Mouse (Mus musculus) lung, embryonic 14.5 days (tissue): ENCODE data around the gene Tanc1. TPM values are rescaled to one million over a fixed set of nuclear protein-coding genes. Genes with fewer than 3 reads are reported as not detected.
A peak's percentile ranks its signal among the peaks of the same experiment; 100 is the strongest.

ENCODE experiments used
- ATAC-seq: fragments of 200-750 bp; cut with Nextera tagmentation; 2 replicates; pipeline ENCODE4 v1.8.0; 2017; ENCODE audit warnings: mild to moderate bottlenecking, moderate TSS enrichment, moderate library complexity; ENCODE audit not compliant: insufficient read depth
- DNase-seq: peaks from one replicate; pipeline ENCODE4 v3.0.0-alpha.2; 2015
- H3K27ac ChIP-seq: fragments of 300-500 bp; sonication (generic); 2 replicates; pipeline ENCODE4 v1.5.1; 2014; ENCODE audit warnings: low read depth, mild to moderate bottlenecking, moderate library complexity
- H3K27me3 ChIP-seq: fragments of 300-500 bp; sonication (generic); 2 replicates; pipeline ENCODE4 v1.6.1; 2014; ENCODE audit warnings: low read length, control low read depth; ENCODE audit not compliant: insufficient read depth
- H3K36me3 ChIP-seq: fragments of 300-500 bp; sonication (generic); 2 replicates; pipeline ENCODE4 v1.6.1; 2014; ENCODE audit warnings: control low read depth; ENCODE audit not compliant: insufficient read depth
- H3K4me1 ChIP-seq: fragments of 300-500 bp; sonication (generic); 2 replicates; pipeline ENCODE4 v1.6.1; 2014; ENCODE audit warnings: antibody characterized with exemption, control low read depth; ENCODE audit not compliant: insufficient read depth
- H3K4me2 ChIP-seq: fragments of 300-500 bp; sonication (generic); 2 replicates; pipeline ENCODE4 v1.6.1; 2014; ENCODE audit warnings: mild to moderate bottlenecking
- H3K4me3 ChIP-seq: fragments of 300-500 bp; sonication (generic); 2 replicates; pipeline ENCODE4 v1.5.1; 2014; ENCODE audit warnings: low read depth, low read length
- H3K9ac ChIP-seq: fragments of 300-500 bp; sonication (generic); 2 replicates; pipeline ENCODE4 v1.6.1; 2014
- H3K9me3 ChIP-seq: fragments of 300-500 bp; sonication (generic); 2 replicates; pipeline ENCODE4 v1.6.1; 2016; ENCODE audit warnings: low read depth, low read length, control low read depth
- CTCF ChIP-seq: IDR thresholded peaks from 2 replicates; pipeline ENCODE4 v1.5.1; 2016; ENCODE audit warnings: antibody characterized with exemption, low read depth
- WGBS: fragments of 180-500 bp; shearing (Covaris S2); extraction: QIAGEN DNeasy Blood & Tissue Kit; methylation state at CpG from one replicate; pipeline ENCODE4 v1.1.7; 2014; 5-methylcytosine and 5-hydroxymethylcytosine counted together
- polyA plus RNA-seq: library from polyadenylated mRNA; unstranded; fragments of >200 nt; fragmentation: Nextera tagmentation; extraction: Ambion mirVana; gene quantifications from 2 replicates; pipeline ENCODE4 v1.2.1, GENCODE M21; 2014

Gene Tanc1
- polyA plus RNA-seq, 1 experiment from 2014 or later, result 31.0 TPM

DNA sequence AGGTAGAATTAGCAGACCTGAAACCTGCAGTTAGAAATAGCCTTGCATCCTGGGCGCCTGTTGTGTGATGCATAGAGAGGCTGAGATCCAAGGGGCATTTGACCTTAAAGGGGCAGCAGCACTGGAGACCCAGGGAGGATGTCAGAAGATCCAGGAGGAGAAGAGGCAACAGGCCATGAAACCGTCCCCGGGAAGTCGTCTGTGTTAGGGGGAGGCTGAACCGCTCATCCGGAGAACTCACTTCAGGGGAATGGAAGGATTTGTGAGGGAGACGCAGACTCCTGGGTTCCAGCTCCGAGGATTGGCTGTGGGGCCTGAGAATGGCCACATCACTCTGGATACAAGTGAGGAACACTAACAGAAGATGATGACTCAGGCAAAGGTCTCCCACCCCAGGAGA, 60.8 kb downstream of the Tanc1 start:
- 70% methylated on average over 8 of the region's 8 CpGs for WGBS
- Histone ChIP-seq H3K4me1 (peaks cover 20% of the 10 kb centered on the region), H3K4me3 (no peak overlapping the region), H3K36me3 (no peaks in the 10 kb centered on the region), H3K9ac (no peak overlapping the region), H3K9me3 (no peaks in the 10 kb centered on the region), H3K27ac (no peak overlapping the region), H3K4me2 (no peak overlapping the region), H3K27me3 (no peaks in the 10 kb centered on the region)
- DNase-seq, result no peak
- no peak for TF ChIP-seq CTCF
- no peak for ATAC-seq

DNA sequence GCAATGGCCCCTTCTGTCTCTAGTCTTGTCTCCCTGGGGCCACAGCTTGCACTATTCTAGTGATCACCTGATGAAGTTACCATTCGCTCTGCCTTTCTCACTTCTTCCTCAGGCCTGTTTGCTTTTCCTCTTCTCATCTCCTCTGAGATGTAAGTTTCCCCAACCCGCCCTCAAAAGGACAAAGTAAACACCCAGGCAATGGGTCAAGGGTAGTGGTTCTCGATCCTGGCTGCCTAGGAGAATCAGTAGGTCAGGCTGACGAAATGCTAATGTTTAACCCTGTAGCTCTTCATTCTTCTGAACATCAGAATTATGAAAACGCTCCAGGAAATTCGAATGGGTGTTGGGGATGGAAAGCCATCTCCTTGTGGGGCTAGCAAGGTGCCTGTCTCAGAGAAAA, 61.5 kb downstream of the Tanc1 start:
- no peak overlapping the region for H3K9ac ChIP-seq
- no peak for TF ChIP-seq CTCF
- no peak for ATAC-seq
- H3K4me3 ChIP-seq, result no peak overlapping the region
- no peak overlapping the region for H3K4me2 ChIP-seq
- no peaks in the 10 kb centered on the region for H3K27me3 ChIP-seq
- no peak overlapping the region for H3K27ac ChIP-seq
- no peak for DNase-seq
- WGBS, result 52% methylated on average over 6 of the region's 6 CpGs
- H3K4me1 ChIP-seq, result peaks cover 20% of the 10 kb centered on the region
- no peaks in the 10 kb centered on the region for H3K9me3 ChIP-seq
- no peaks in the 10 kb centered on the region for H3K36me3 ChIP-seq

DNA sequence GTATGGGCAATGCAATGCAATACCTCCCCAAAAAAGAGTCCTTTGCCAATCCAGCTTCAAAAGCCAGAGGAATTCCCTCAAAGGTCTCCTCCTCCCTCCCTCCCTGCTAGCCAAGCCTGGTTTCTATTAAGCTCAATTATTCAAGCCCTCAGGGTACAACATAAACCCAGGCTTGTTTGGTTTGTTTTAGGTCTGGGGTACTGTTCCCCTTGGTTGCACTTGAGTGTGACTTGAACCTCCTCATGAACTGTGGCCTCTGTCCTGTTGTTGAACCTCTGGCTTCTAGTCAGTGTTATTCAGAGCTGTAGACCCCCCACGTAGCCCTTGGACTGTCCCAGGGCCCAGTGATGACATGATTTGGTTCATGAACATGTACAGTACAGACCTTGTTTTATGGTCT, 62.0 kb downstream of the Tanc1 start:
- no peak overlapping the region for H3K27ac ChIP-seq
- peak; percentile 39; the same call in 1 of the 2 replicates for ATAC-seq
- WGBS, result 41% methylated on average over 1 of the region's 1 CpGs

DNA sequence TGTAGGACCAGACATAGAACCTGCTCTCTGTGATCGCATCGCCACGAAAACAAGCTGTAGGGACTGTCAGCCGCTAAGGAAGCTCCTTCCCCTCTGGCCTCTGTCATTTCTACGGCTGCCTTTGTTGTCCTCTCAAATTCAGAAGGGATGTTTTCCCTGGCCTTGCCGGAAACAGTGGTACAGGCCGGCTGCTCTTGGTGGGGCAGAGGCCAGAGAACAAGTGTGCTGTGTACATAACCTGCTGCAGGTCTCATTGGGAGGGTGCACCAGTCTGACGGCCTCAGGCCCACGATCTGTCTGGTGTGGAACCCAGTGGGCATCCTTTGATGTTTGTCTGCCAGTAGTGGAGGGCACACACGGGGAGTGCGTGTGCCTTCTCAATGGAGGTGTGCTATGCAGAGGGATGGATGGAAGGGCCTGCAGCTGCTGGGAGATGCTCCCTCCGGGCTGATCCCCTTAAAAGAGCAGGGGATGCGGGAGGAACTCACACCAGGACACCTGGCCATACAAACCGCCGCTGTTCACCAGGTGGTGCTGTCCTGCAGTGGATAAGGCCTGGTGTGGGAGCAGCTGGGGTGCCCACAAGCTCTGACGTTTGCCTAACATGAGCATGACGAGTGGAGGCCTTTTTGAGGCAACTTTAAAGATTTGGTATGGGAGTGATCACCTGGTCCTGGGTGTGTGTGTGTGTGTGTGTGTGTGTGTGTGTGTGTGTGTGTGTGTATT, 63.6 kb downstream of the Tanc1 start:
- DNase-seq, result no peak
- H3K9me3 ChIP-seq, result no peaks in the 10 kb centered on the region
- no peaks in the 10 kb centered on the region for H3K27me3 ChIP-seq
- H3K27ac ChIP-seq, result no peak overlapping the region
- no peak overlapping the region for H3K4me2 ChIP-seq
- no peaks in the 10 kb centered on the region for H3K36me3 ChIP-seq
- peak; percentile 56 for TF ChIP-seq CTCF
- no peak overlapping the region for H3K9ac ChIP-seq
- no peak for ATAC-seq
- 39% methylated on average over 17 of the region's 17 CpGs for WGBS
- peaks cover 25% of the 10 kb centered on the region for H3K4me1 ChIP-seq
- no peak overlapping the region for H3K4me3 ChIP-seq

More for the DNA sequence above, 62.0 kb downstream of the Tanc1 start:
- Histone ChIP-seq H3K4me3 (no peak overlapping the region), H3K9ac (no peak overlapping the region), H3K4me1 (peaks cover 22% of the 10 kb centered on the region), H3K27me3 (no peaks in the 10 kb centered on the region), H3K36me3 (no peaks in the 10 kb centered on the region), H3K4me2 (no peak overlapping the region), H3K9me3 (no peaks in the 10 kb centered on the region)
- TF ChIP-seq CTCF, result no peak
- no peak for DNase-seq

DNA sequence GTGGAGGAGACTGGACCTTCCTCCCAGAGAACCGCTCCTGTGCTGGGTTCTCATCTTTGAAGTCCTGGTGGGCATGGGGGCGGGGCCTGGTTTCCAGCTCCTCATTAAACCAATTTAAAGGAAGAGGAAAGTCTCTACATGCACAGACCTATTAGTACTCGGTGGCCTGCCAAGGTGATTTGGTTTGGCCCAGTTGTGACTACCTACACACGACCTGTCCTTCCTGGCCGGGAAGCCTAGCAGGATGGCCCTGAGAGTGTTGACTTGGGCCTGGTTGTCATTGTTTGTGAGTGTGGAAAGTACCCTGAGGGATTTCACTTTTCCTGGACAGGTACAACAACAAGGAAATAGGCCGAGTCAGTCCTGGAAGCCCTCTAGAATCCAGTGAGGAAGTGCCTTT, 64.2 kb downstream of the Tanc1 start:
- ATAC-seq (no peak), DNase-seq (no peak)
- no peaks in the 10 kb centered on the region for H3K27me3 ChIP-seq
- H3K27ac ChIP-seq, result no peak overlapping the region
- H3K4me3 ChIP-seq, result no peak overlapping the region
- 66% methylated on average over 6 of the region's 6 CpGs for WGBS
- H3K36me3 ChIP-seq, result no peaks in the 10 kb centered on the region
- no peak overlapping the region for H3K9ac ChIP-seq
- H3K4me2 ChIP-seq, result no peak overlapping the region
- H3K9me3 ChIP-seq, result no peaks in the 10 kb centered on the region
- H3K4me1 ChIP-seq, result peaks cover 22% of the 10 kb centered on the region
- no peak for TF ChIP-seq CTCF

DNA sequence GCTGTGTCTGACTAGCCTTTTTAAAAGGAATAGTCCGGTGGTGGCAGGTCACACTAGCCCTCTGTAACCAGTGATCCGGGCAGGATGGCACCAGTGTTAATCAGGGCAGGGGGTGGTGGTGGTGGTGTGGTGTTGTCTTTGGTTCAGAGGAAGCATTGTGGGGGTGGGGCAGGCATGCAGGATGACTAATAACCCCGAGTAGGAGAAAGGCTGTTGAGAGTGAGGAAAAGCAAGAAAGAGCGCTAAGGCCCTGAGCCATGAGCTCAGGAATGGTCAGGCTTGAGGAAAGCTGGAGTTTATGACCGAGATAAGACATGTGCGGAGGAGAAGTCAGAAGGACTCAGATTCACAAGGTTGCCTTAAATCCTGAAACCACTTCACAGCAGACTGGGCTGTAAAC, 64.6 kb downstream of the Tanc1 start:
- Histone ChIP-seq H3K4me2 (no peak overlapping the region), H3K9me3 (no peaks in the 10 kb centered on the region), H3K9ac (no peak overlapping the region), H3K4me1 (peaks cover 22% of the 10 kb centered on the region), H3K27ac (peak overlapping the region; percentile 15; the same call in 1 of the 2 replicates), H3K4me3 (no peak overlapping the region), H3K27me3 (no peaks in the 10 kb centered on the region), H3K36me3 (no peaks in the 10 kb centered on the region)
- 49% methylated on average over 6 of the region's 6 CpGs for WGBS
- DNase-seq, result no peak
- TF ChIP-seq CTCF, result no peak
- ATAC-seq, result no peak

DNA sequence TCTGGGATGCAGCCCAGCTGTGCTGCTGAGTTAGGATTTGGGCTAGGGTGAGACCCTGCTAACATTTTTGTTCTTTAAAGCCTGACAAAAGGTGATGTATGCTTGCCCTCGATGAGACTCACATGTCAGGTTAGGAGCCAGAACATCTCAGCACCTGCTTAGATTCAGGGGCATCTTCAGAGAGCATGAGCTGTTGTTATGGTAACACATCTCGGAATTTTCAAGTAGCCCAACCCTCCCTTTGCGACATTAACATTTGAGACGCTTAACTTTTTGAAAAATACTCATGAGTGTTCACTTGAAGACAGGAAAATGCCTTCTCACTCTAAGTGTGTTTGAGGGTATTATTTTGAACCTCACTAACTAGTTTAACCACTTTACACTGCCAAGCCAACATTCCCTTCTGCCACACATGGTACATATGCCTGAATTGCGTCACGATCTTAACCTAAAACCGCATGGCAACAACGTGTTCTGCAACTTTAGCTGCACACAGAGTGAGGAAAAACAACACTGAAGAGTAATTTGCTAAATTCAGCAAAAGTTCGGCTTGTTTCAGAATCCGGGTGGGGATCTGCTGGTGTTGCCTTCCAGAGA, 67.7 kb downstream of the Tanc1 start:
- DNase-seq, result peak; percentile 69

More for the DNA sequence above, 67.7 kb downstream of the Tanc1 start:
- no peak overlapping the region for H3K4me2 ChIP-seq
- no peak overlapping the region for H3K9ac ChIP-seq
- H3K27me3 ChIP-seq, result no peaks in the 10 kb centered on the region
- no peaks in the 10 kb centered on the region for H3K9me3 ChIP-seq
- ATAC-seq, result peak; percentile 59; the same call in 1 of the 2 replicates
- no peak for TF ChIP-seq CTCF
- 65% methylated on average over 10 of the region's 10 CpGs for WGBS
- H3K4me1 ChIP-seq, result peaks cover 22% of the 10 kb centered on the region; the same call in 1 of the 2 replicates
- H3K36me3 ChIP-seq, result no peaks in the 10 kb centered on the region
- peak overlapping the region; percentile 60 for H3K27ac ChIP-seq
- no peak overlapping the region for H3K4me3 ChIP-seq
